Mouse (Mus musculus) small intestine, adult 2 months (tissue): ENCODE results near the gene Efna1.

Experiments
- CTCF ChIP-seq: fragments of 200-500 bp; IDR thresholded peaks from 2 replicates; pipeline ENCODE4 v1.5.1; 2012; ENCODE audit warnings: low read depth, mild to moderate bottlenecking, control low read depth, inconsistent platforms, low read length, moderate library complexity, mixed read lengths; ENCODE audit not compliant: insufficient replicate concordance, insufficient read length; ENCODE audit errors: extremely low read depth
- POLR2A ChIP-seq: fragments of 200-500 bp; IDR thresholded peaks from 2 replicates; pipeline ENCODE4 v1.6.1; 2012; ENCODE audit warnings: low read depth, mild to moderate bottlenecking, control low read depth, inconsistent platforms, low read length, moderate library complexity

GRCm38 (mm10) chr3:89232614-89233013 is 48.3 kb downstream of the Efna1 start:
- no peak for TF ChIP-seq POLR2A
- no peak for TF ChIP-seq CTCF
